Mouse (Mus musculus) kidney, embryonic 16.5 days (tissue): ENCODE data around the gene Elovl3. TPM values are rescaled to one million over a fixed set of nuclear protein-coding genes. Genes with fewer than 3 reads are reported as not detected.

Experiments
- polyA plus RNA-seq: library from polyadenylated mRNA; unstranded; fragments of >200 nt; fragmentation: Nextera tagmentation; extraction: Ambion mirVana; gene quantifications from 2 replicates; pipeline ENCODE4 v1.2.1, GENCODE M21; 2015

Gene Elovl3
- polyA plus RNA-seq, 1 experiment from 2014 or later: not detected

Other genes with a start within 250 kb of the Elovl3 start
- 20.9 and 21.9 TPM in 2 replicates for gene Armh3, start 133.4 kb upstream of the Elovl3 start, polyA plus RNA-seq
- 9.8 and 10.5 TPM in 2 replicates for gene Hps6, start 128.4 kb upstream of the Elovl3 start, polyA plus RNA-seq
- gene Pprc1, start 87.0 kb upstream of the Elovl3 start, polyA plus RNA-seq: 34.2 and 36.2 TPM in 2 replicates
- gene Ldb1, start 86.7 kb upstream of the Elovl3 start, polyA plus RNA-seq: 57.0 and 88.2 TPM in 2 replicates
- gene Nolc1, start 56.0 kb upstream of the Elovl3 start, polyA plus RNA-seq: 85.7 and 93.2 TPM in 2 replicates
- gene Pitx3, start 16.4 kb downstream of the Elovl3 start, polyA plus RNA-seq: 0.26 TPM in 1 of 2 replicates, not detected in the other
- 40.5 and 43.0 TPM in 2 replicates for gene Gbf1, start 20.6 kb downstream of the Elovl3 start, polyA plus RNA-seq
- gene Nfkb2, start 172.4 kb downstream of the Elovl3 start, polyA plus RNA-seq: 9.7 and 11.5 TPM in 2 replicates
- gene Psd, start 195.3 kb downstream of the Elovl3 start, polyA plus RNA-seq: 4.5 and 5.4 TPM in 2 replicates
- 22.4 and 26.0 TPM in 2 replicates for gene Fbxl15, start 196.3 kb downstream of the Elovl3 start, polyA plus RNA-seq
- 188 and 198 TPM in 2 replicates for gene Cuedc2, start 206.8 kb downstream of the Elovl3 start, polyA plus RNA-seq
- gene Mfsd13a, start 209.2 kb downstream of the Elovl3 start, polyA plus RNA-seq: 14.7 and 16.9 TPM in 2 replicates
- 2.5 and 2.6 TPM in 2 replicates for gene 2310034G01Rik, start 218.4 kb downstream of the Elovl3 start, polyA plus RNA-seq